Mouse (Mus musculus) kidney, adult 9 months (tissue): ENCODE results near the gene Trabd2b.

Experiments
- DNase-seq: peaks from one replicate; pipeline ENCODE4 v3.0.0; 2022

The Trabd2b gene

GRCm38 (mm10) chr4:114401993-114402731 lies 4.4 kb upstream of the Trabd2b start:
- DNase-seq, result peak; percentile 55

- DNase-seq, result peak; percentile 97
Measured at GRCm38 (mm10) chr4:114405682-114406354, 706 bp upstream of the Trabd2b start.

GRCm38 (mm10) chr4:114407516-114407915 lies 992 bp downstream of the Trabd2b start:
- peak; percentile 50 for DNase-seq

- peak; percentile 48 for DNase-seq
Measured at GRCm38 (mm10) chr4:114408298-114408697, 1.8 kb downstream of the Trabd2b start.

GRCm38 (mm10) chr4:114408890-114409480 lies 2.5 kb downstream of the Trabd2b start:
- peak; percentile 54 for DNase-seq

GRCm38 (mm10) chr4:114409511-114409910 lies 3.0 kb downstream of the Trabd2b start:
- DNase-seq, result peak; percentile 90

GRCm38 (mm10) chr4:114410026-114410425 lies 3.5 kb downstream of the Trabd2b start:
- DNase-seq, result peak; percentile 84

- peak; percentile 56 for DNase-seq
Measured at GRCm38 (mm10) chr4:114410443-114410842, 3.9 kb downstream of the Trabd2b start.

- DNase-seq, result no peak
Measured at GRCm38 (mm10) chr4:114410958-114411661, 4.6 kb downstream of the Trabd2b start.

GRCm38 (mm10) chr4:114411846-114412390 lies 5.4 kb downstream of the Trabd2b start:
- peak; percentile 68 for DNase-seq

- DNase-seq, result no peak
Measured at GRCm38 (mm10) chr4:114415925-114416645, 9.6 kb downstream of the Trabd2b start.

- DNase-seq, result no peak
Measured at GRCm38 (mm10) chr4:114420154-114420553, 13.6 kb downstream of the Trabd2b start.

GRCm38 (mm10) chr4:114423084-114423483 lies 16.6 kb downstream of the Trabd2b start:
- DNase-seq, result no peak

- DNase-seq, result no peak
Measured at GRCm38 (mm10) chr4:114425808-114426207, 19.3 kb downstream of the Trabd2b start.

GRCm38 (mm10) chr4:114432742-114433141 lies 26.2 kb downstream of the Trabd2b start:
- no peak for DNase-seq

GRCm38 (mm10) chr4:114433440-114433839 lies 26.9 kb downstream of the Trabd2b start:
- DNase-seq, result no peak

- no peak for DNase-seq
Measured at GRCm38 (mm10) chr4:114434766-114435165, 28.2 kb downstream of the Trabd2b start.

GRCm38 (mm10) chr4:114435381-114435780 lies 28.9 kb downstream of the Trabd2b start:
- DNase-seq, result no peak

- DNase-seq, result no peak
Measured at GRCm38 (mm10) chr4:114438764-114439163, 32.2 kb downstream of the Trabd2b start.

- peak; percentile 74 for DNase-seq
Measured at GRCm38 (mm10) chr4:114442186-114442585, 35.7 kb downstream of the Trabd2b start.

- no peak for DNase-seq
Measured at GRCm38 (mm10) chr4:114442661-114443060, 36.1 kb downstream of the Trabd2b start.

- DNase-seq, result no peak
Measured at GRCm38 (mm10) chr4:114448393-114449052, 42.0 kb downstream of the Trabd2b start.
